Mouse (Mus musculus) heart, embryonic 14.5 days (tissue): Measurements from ENCODE around the gene Cd300ld5. TPM values are rescaled to one million over a fixed set of nuclear protein-coding genes. Genes with fewer than 3 reads are reported as not detected.

ENCODE experiments used
- polyA plus RNA-seq: library from polyadenylated mRNA; unstranded; fragments of >200 nt; fragmentation: Nextera tagmentation; extraction: Ambion mirVana; gene quantifications from 2 replicates; pipeline ENCODE4 v1.2.1, GENCODE M21; 2014

The Cd300ld5 gene
- polyA plus RNA-seq, 1 experiment from 2014 or later = not detected

Other genes starting within 250 kb of the Cd300ld5 start
- not detected in 2 replicates for gene Btbd17, start 241.8 kb downstream of the Cd300ld5 start, polyA plus RNA-seq
- gene Gpr142, start 238.8 kb downstream of the Cd300ld5 start, polyA plus RNA-seq = not detected in 2 replicates
- 15.2 and 18.0 TPM in 2 replicates for gene Gprc5c, start 186.6 kb downstream of the Cd300ld5 start, polyA plus RNA-seq
- 1.1 and 1.4 TPM in 2 replicates for gene Cd300a, start 147.7 kb downstream of the Cd300ld5 start, polyA plus RNA-seq
- gene Cd300lb, start 103.4 kb downstream of the Cd300ld5 start, polyA plus RNA-seq = 0.39 and 0.54 TPM in 2 replicates
- not detected in 2 replicates for gene Cd300c, start 68.6 kb downstream of the Cd300ld5 start, polyA plus RNA-seq
- gene Cd300ld, start 47.8 kb downstream of the Cd300ld5 start, polyA plus RNA-seq = 0.36 and 0.46 TPM in 2 replicates
- gene Cd300c2, start 35.9 kb downstream of the Cd300ld5 start, polyA plus RNA-seq = 4.1 and 4.2 TPM in 2 replicates
- gene Cd300ld2, start 21.6 kb downstream of the Cd300ld5 start, polyA plus RNA-seq = not detected in 2 replicates
- not detected in 2 replicates for gene Cd300ld4, start 10.8 kb downstream of the Cd300ld5 start, polyA plus RNA-seq
- not detected in 2 replicates for gene Cd300ld3, start 10.6 kb upstream of the Cd300ld5 start, polyA plus RNA-seq
- 0.09 TPM in 1 of 2 replicates, not detected in the other for gene Cd300e, start 24.4 kb upstream of the Cd300ld5 start, polyA plus RNA-seq
- gene Rab37, start 53.7 kb upstream of the Cd300ld5 start, polyA plus RNA-seq = 0.78 and 0.89 TPM in 2 replicates
- 0.22 and 0.61 TPM in 2 replicates for gene Cd300lf, start 96.2 kb upstream of the Cd300ld5 start, polyA plus RNA-seq
- 18.0 and 21.9 TPM in 2 replicates for gene Slc9a3r1, start 125.6 kb upstream of the Cd300ld5 start, polyA plus RNA-seq
- gene Tmem104, start 149.7 kb upstream of the Cd300ld5 start, polyA plus RNA-seq = 6.5 and 8.4 TPM in 2 replicates
- 16.5 and 16.6 TPM in 2 replicates for gene Nat9, start 150.1 kb upstream of the Cd300ld5 start, polyA plus RNA-seq
- gene Grin2c, start 229.5 kb upstream of the Cd300ld5 start, polyA plus RNA-seq = 0.15 TPM in 1 of 2 replicates, not detected in the other
- 9.3 and 9.4 TPM in 2 replicates for gene Fdxr, start 239.3 kb upstream of the Cd300ld5 start, polyA plus RNA-seq